Mouse (Mus musculus) G1E (cell line): Measurements from ENCODE around the gene Aoc3.

Experiments
- CTCF ChIP-seq: IDR thresholded peaks from 2 replicates; pipeline ENCODE4 v1.5.1; 2012; ENCODE audit warnings: low read depth, low read length, inconsistent platforms, mixed read lengths
- GATA1 ChIP-seq: IDR thresholded peaks from 2 replicates; pipeline ENCODE4 v1.6.1; 2012; ENCODE audit warnings: borderline replicate concordance, low read length, inconsistent platforms, mixed read lengths
- GATA2 ChIP-seq: IDR thresholded peaks from 2 replicates; pipeline ENCODE4 v1.6.1; 2012; ENCODE audit warnings: low read depth, low read length, inconsistent platforms, borderline replicate concordance
- POLR2AphosphoS5 ChIP-seq: IDR thresholded peaks from 2 replicates; pipeline ENCODE4 v1.6.1; 2012; ENCODE audit warnings: low read depth, low read length, inconsistent platforms; ENCODE audit not compliant: insufficient replicate concordance
- TAL1 ChIP-seq: conservative IDR thresholded peaks from 2 replicates; pipeline ENCODE4 v1.6.1; 2012; ENCODE audit warnings: low read depth, low read length, inconsistent platforms, mixed read lengths

GRCm38 (mm10) chr11:101359776-101360175 is 29.4 kb downstream of the Aoc3 start:
- TF ChIP-seq CTCF = no peak
- TF ChIP-seq GATA1 = no peak
- no peak for TF ChIP-seq TAL1
- TF ChIP-seq GATA2 = no peak
- no peak for TF ChIP-seq POLR2AphosphoS5
